Mouse (Mus musculus) kidney, embryonic 14.5 days (tissue): ENCODE measurements around the gene Evpl. TPM values are rescaled to one million over a fixed set of nuclear protein-coding genes. Genes with fewer than 3 reads are reported as not detected.

Source experiments
- ATAC-seq: fragments of 200-750 bp; cut with Nextera tagmentation; 2 replicates; pipeline ENCODE4 v1.8.0; 2017; ENCODE audit warnings: moderate number of reproducible peaks, mild to moderate bottlenecking, moderate TSS enrichment, moderate library complexity; ENCODE audit not compliant: low FRiP score, low TSS enrichment
- H3K27ac ChIP-seq: fragments of 300-500 bp; sonication (generic); 2 replicates; pipeline ENCODE4 v1.5.1; 2014; ENCODE audit warnings: low read depth, mild to moderate bottlenecking, low read length, moderate library complexity, mixed read lengths
- H3K27me3 ChIP-seq: fragments of 300-500 bp; sonication (generic); 2 replicates; pipeline ENCODE4 v1.6.1; 2014; ENCODE audit warnings: mild to moderate bottlenecking, low read length; ENCODE audit not compliant: control insufficient read depth, insufficient read depth
- H3K36me3 ChIP-seq: fragments of 300-500 bp; sonication (generic); 2 replicates; pipeline ENCODE4 v1.6.1; 2014; ENCODE audit warnings: low read length, mixed read lengths; ENCODE audit not compliant: control insufficient read depth, insufficient read depth
- H3K4me1 ChIP-seq: fragments of 300-500 bp; sonication (generic); 2 replicates; pipeline ENCODE4 v1.6.1; 2014; ENCODE audit warnings: low read length, mixed read lengths; ENCODE audit not compliant: control insufficient read depth, insufficient read depth
- H3K4me2 ChIP-seq: fragments of 300-500 bp; sonication (generic); replicated peaks from 2 replicates; pipeline ENCODE4 v1.6.1; 2014; ENCODE audit warnings: low read depth, mild to moderate bottlenecking, low read length
- H3K4me3 ChIP-seq: fragments of 300-500 bp; sonication (generic); 2 replicates; pipeline ENCODE4 v1.5.1; 2014; ENCODE audit warnings: mild to moderate bottlenecking, low read length
- H3K9ac ChIP-seq: fragments of 300-500 bp; sonication (generic); 2 replicates; pipeline ENCODE4 v1.6.1; 2014; ENCODE audit warnings: low read depth, mild to moderate bottlenecking, low read length, moderate library complexity
- H3K9me3 ChIP-seq: fragments of 300-500 bp; sonication (generic); 2 replicates; pipeline ENCODE4 v1.6.1; 2016; ENCODE audit warnings: low read length; ENCODE audit not compliant: control insufficient read depth
- WGBS: fragments of 180-500 bp; shearing (Covaris S2); extraction: QIAGEN DNeasy Blood & Tissue Kit; methylation state at CpG from one replicate; pipeline ENCODE4 v1.1.7; 2014; 5-methylcytosine and 5-hydroxymethylcytosine counted together
- polyA plus RNA-seq: library from polyadenylated mRNA; unstranded; fragments of >200 nt; fragmentation: Nextera tagmentation; extraction: Ambion mirVana; gene quantifications from 2 replicates; pipeline ENCODE4 v1.2.1, GENCODE M21; 2014

Gene Evpl
- polyA plus RNA-seq, 1 experiment from 2014 or later, result 2.6 TPM

- H3K9me3 ChIP-seq, result no peaks in the 10 kb centered on the region
- H3K36me3 ChIP-seq, result no peaks in the 10 kb centered on the region
- WGBS, result 75% methylated on average over 13 of the region's 13 CpGs
- no peak overlapping the region for H3K4me3 ChIP-seq
- H3K27me3 ChIP-seq, result no peaks in the 10 kb centered on the region
- H3K4me2 ChIP-seq, result no peak overlapping the region
- peaks cover 5% of the 10 kb centered on the region; the same call in 1 of the 2 replicates for H3K4me1 ChIP-seq
- no peak overlapping the region for H3K27ac ChIP-seq
- ATAC-seq, result no peak
- H3K9ac ChIP-seq, result no peak overlapping the region
These were observed 23.9 kb downstream of the Evpl start for GRCm38 (mm10) chr11:116213877-116214510.

GRCm38 (mm10) chr11:116212847-116213246 is 25.0 kb downstream of the Evpl start:
- H3K27ac ChIP-seq, result no peak overlapping the region

GRCm38 (mm10) chr11:116210696-116211095 is 27.2 kb downstream of the Evpl start:
- no peak overlapping the region for H3K4me2 ChIP-seq
- H3K9ac ChIP-seq, result no peak overlapping the region
- no peaks in the 10 kb centered on the region for H3K9me3 ChIP-seq
- peaks cover 12% of the 10 kb centered on the region for H3K36me3 ChIP-seq
- no peak; the same call in 1 of the 2 replicates for ATAC-seq
- no peaks in the 10 kb centered on the region for H3K4me1 ChIP-seq
- H3K27me3 ChIP-seq, result no peaks in the 10 kb centered on the region
- no peak overlapping the region for H3K4me3 ChIP-seq
- H3K27ac ChIP-seq, result no peak overlapping the region
- WGBS, result 63% methylated on average over 5 of the region's 5 CpGs

More at GRCm38 (mm10) chr11:116212847-116213246, 25.0 kb downstream of the Evpl start:
- H3K4me3 ChIP-seq, result no peak overlapping the region
- ATAC-seq, result no peak
- no peak overlapping the region for H3K9ac ChIP-seq
- no peak overlapping the region for H3K4me2 ChIP-seq
- H3K27me3 ChIP-seq, result no peaks in the 10 kb centered on the region
- H3K36me3 ChIP-seq, result no peaks in the 10 kb centered on the region
- no peaks in the 10 kb centered on the region for H3K9me3 ChIP-seq
- WGBS, result 89% methylated on average over 6 of the region's 6 CpGs
- no peaks in the 10 kb centered on the region for H3K4me1 ChIP-seq

DNA sequence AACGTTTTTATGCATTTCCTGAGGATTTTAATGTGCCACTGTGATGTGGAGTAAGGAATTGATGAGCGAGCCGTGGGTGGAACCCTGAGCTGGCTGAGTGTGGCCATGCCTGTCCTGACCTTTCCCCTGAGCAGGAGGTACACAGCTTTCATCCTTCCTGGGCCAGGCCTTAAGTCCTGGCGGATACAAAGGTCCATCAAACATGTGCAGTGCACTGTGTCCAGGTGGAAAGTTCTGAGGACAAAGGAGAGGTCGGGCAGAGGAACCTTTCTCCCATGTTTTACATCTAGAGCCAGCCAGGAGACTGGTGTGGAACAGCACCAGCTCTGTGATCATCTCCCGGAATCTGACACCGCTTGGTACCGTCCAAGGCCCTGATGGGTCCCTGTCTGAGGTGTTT is 28.6 kb downstream of the Evpl start:
- H3K4me2 ChIP-seq, result no peak overlapping the region
- 46% methylated on average over 8 of the region's 8 CpGs for WGBS
- H3K27me3 ChIP-seq, result no peaks in the 10 kb centered on the region
- H3K4me1 ChIP-seq, result no peaks in the 10 kb centered on the region
- no peak for ATAC-seq
- no peak overlapping the region for H3K4me3 ChIP-seq
- no peaks in the 10 kb centered on the region for H3K9me3 ChIP-seq
- H3K36me3 ChIP-seq, result peaks cover 16% of the 10 kb centered on the region
- no peak overlapping the region for H3K9ac ChIP-seq
- no peak overlapping the region for H3K27ac ChIP-seq

- H3K4me1 ChIP-seq, result no peaks in the 10 kb centered on the region
- ATAC-seq, result no peak
- H3K36me3 ChIP-seq, result peaks cover 16% of the 10 kb centered on the region
- WGBS, result 83% methylated on average over 3 of the region's 3 CpGs
- H3K27me3 ChIP-seq, result no peaks in the 10 kb centered on the region
- H3K27ac ChIP-seq, result no peak overlapping the region
- no peak overlapping the region for H3K4me3 ChIP-seq
- H3K9ac ChIP-seq, result no peak overlapping the region
- H3K9me3 ChIP-seq, result no peaks in the 10 kb centered on the region
- no peak overlapping the region for H3K4me2 ChIP-seq
These were observed 29.2 kb downstream of the Evpl start for GRCm38 (mm10) chr11:116208660-116209059.

GRCm38 (mm10) chr11:116206678-116207077 is 31.2 kb downstream of the Evpl start:
- Histone ChIP-seq H3K9ac (no peak overlapping the region), H3K9me3 (no peaks in the 10 kb centered on the region), H3K27me3 (no peaks in the 10 kb centered on the region), H3K4me3 (no peak overlapping the region), H3K36me3 (peaks cover 16% of the 10 kb centered on the region), H3K27ac (no peak overlapping the region), H3K4me2 (no peak overlapping the region), H3K4me1 (no peaks in the 10 kb centered on the region)
- no peak for ATAC-seq
- WGBS, result 79% methylated on average over 4 of the region's 4 CpGs

DNA sequence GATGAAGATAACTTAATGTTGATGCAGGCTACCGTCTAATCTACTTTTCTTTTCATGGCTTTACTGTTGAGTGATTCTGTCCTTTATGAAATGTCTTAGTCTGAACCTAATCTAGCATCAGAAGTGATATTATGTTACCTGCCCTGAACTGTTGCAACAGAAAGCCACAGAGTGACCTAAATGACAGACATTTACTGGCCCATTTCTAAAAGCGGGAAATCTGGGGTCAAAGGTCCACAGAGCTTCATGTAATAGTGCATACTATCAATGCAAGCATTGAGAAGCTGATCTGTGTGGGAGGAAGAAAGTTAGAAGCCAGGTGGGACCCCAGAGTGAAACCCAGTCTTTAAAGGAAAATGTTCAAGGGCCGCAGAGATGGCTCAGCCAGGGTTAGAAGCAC is 34.7 kb downstream of the Evpl start:
- no peak for ATAC-seq
- Histone ChIP-seq H3K9me3 (no peaks in the 10 kb centered on the region), H3K4me3 (no peak overlapping the region), H3K9ac (no peak overlapping the region), H3K27ac (no peak overlapping the region), H3K36me3 (peaks cover 16% of the 10 kb centered on the region), H3K4me2 (no peak overlapping the region), H3K4me1 (peaks cover 1% of the 10 kb centered on the region; the same call in 1 of the 2 replicates), H3K27me3 (no peaks in the 10 kb centered on the region)
- WGBS, result 78% methylated on average over 3 of the region's 3 CpGs

- H3K9me3 ChIP-seq, result no peaks in the 10 kb centered on the region
- no peak overlapping the region for H3K4me3 ChIP-seq
- no peak overlapping the region for H3K4me2 ChIP-seq
- no peak overlapping the region for H3K9ac ChIP-seq
- 77% methylated on average over 2 of the region's 2 CpGs for WGBS
- peaks cover 11% of the 10 kb centered on the region; the same call in 1 of the 2 replicates for H3K4me1 ChIP-seq
- no peak for ATAC-seq
- no peaks in the 10 kb centered on the region for H3K27me3 ChIP-seq
- no peak overlapping the region for H3K27ac ChIP-seq
- H3K36me3 ChIP-seq, result peaks cover 14% of the 10 kb centered on the region
These were observed 36.7 kb downstream of the Evpl start for GRCm38 (mm10) chr11:116201151-116201550.

- Histone ChIP-seq H3K9ac (peak within 1 kb of the TSS; percentile 77), H3K4me2 (peak within 1 kb of the TSS; percentile 78), H3K4me3 (peak within 1 kb of the TSS; percentile 50), H3K27me3 (no peaks in the 10 kb centered on the region), H3K27ac (peak within 1 kb of the TSS; percentile 86), H3K9me3 (no peaks in the 10 kb centered on the region), H3K4me1 (peaks cover 11% of the 10 kb centered on the region; the same call in 1 of the 2 replicates), H3K36me3 (peaks cover 11% of the 10 kb centered on the region; the same call in 1 of the 2 replicates)
- ATAC-seq, result peak; percentile 98
- under 1% methylated on average over 62 of the region's 62 CpGs for WGBS
These were observed 39.0 kb downstream of the Evpl start, which contains the start of the genes Ten1 and Acox1 for GRCm38 (mm10) chr11:116198639-116199531. Ten1 (plus strand) TSS chr11:116198855. Acox1 (minus strand) TSS chr11:116199045.
